Mouse (Mus musculus) thymus, adult 2 months (tissue): ENCODE measurements at regions not wholly inside any gene's neighbourhood (a gene's known extent, or its start where the extent isn't known, plus 50 kb on each side); places are given as distances from the start of the nearest gene placed in this dataset.

Source experiments
- CTCF ChIP-seq: fragments of 200-500 bp; IDR thresholded peaks from 2 replicates; pipeline ENCODE4 v1.5.1; 2012; ENCODE audit warnings: mild to moderate bottlenecking, control low read depth, low read length, moderate library complexity, borderline replicate concordance; ENCODE audit not compliant: control insufficient read depth, poor library complexity, insufficient read depth; ENCODE audit errors: extremely low read depth
- POLR2A ChIP-seq: fragments of 200-500 bp; IDR thresholded peaks from 2 replicates; pipeline ENCODE4 v1.6.1; 2012; ENCODE audit warnings: mild to moderate bottlenecking, low read length, control low read depth, moderate library complexity; ENCODE audit not compliant: control insufficient read depth, poor library complexity, insufficient read depth; ENCODE audit errors: extremely low read depth

DNA sequence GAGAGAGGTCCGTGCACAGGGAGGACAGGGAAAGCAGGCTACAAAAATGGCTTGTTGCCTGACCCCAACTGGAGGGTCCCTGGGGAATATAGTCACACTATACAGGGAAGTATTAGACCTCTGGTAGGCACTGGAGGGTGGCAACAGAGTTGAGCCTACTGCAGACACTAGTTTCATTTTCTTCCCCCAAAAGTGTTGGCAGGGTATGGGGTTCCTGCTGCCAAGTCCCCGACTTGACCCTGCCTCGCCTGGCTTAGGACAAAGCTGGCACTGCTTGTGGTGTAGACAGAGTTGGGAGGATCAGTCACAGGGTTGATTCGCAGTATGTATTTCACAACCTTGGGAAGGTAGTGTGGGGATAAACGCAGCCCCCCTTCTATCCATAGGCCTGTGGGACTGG is 362.2 kb downstream of the Fam19a5 start:
- TF ChIP-seq POLR2A (no peak), CTCF (no peak)
